Mouse (Mus musculus) layer of hippocampus, postnatal 36 days (tissue): ENCODE results near the gene Lbx1. TPM values are rescaled to one million over a fixed set of nuclear protein-coding genes. Genes with fewer than 3 reads are reported as not detected.
A peak's percentile ranks its signal among the peaks of the same experiment; 100 is the strongest.

Experiments
- DNase-seq, 2 experiments: peaks; one replicate each; pipeline ENCODE4 v3.0.0; 2022
- total RNA-seq, 2 experiments: library from RNA; stranded (reverse); gene quantifications; 2 replicates each; pipeline ENCODE4 v1.2.3; 2021

Lbx1 gene
- total RNA-seq: not detected

DNA sequence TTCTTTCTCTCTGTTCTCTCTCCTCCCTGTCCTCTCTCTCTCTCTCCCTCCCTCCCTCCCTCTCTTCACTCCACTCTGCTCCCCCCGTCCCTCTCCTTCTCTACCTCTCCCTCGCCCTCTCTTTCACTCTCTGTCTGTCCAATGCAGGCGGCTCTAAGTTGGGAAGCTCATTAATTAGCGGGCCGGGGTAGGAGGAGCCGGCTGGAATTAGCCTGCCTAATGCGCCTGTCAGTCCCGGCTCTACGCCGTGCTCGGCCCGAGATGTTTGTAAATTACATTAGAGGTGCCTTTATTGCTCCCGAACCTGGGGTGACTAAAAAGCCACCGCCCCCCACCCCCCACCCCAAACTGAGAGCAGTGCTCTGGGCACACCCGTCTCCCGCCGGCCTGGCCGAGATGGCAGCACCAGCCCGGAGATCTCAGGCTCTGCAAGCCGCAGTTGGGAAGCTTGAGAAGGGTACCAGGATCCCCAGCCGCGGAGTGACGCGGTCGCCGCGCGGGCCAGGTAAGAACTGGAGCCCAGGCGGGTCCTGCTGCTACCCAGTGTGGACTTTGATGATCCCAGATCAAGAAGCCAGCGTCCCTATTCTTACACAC lies at the start of gene Lbx1:
Gene Lbx1, minus strand, starts transcription at position 47 of the 597 bp plus-strand sequence.
- DNase-seq: no peak

DNA sequence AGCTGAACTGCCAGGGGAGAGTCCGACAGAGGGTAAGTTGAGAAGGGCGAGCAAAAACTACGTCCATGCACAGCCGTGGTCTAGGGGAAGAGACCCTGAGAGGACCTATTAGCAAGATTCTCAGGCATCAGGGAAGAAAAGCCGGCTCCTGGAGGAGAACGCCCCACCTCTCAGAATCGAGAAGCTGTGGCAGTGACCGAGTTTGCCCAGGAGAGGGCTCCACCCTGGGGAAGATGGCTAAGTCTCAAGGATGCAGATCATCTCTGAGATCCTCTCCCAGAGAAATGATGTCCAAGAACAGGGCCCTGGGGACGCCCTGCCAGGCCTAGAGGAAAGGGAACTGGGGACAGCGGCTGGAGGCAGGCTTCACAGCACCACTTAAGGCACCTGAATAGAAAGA lies 47.7 kb upstream of the Lbx1 start:
- DNase-seq: peak; percentile 46 to 70

DNA sequence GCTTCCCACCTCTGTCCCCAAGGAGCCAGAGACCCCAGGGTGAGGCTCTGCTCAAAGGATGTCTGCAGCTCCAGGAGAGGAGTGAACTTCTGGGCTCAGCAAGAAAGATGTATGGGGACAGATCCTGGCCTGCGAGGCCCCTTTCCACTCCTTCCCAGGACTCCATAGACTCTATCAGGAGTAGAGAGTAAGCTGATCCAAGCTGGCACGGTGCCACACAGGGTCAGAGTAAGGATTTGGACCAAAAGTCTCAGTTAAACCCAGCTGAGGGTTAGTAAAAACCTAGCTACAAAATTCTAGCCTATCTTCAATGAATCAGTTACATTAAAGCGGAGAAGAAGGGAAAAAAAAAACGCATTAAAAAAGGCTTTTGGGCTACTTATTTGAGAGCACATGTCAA lies 40.6 kb upstream of the Lbx1 start:
- DNase-seq: no peak

DNA sequence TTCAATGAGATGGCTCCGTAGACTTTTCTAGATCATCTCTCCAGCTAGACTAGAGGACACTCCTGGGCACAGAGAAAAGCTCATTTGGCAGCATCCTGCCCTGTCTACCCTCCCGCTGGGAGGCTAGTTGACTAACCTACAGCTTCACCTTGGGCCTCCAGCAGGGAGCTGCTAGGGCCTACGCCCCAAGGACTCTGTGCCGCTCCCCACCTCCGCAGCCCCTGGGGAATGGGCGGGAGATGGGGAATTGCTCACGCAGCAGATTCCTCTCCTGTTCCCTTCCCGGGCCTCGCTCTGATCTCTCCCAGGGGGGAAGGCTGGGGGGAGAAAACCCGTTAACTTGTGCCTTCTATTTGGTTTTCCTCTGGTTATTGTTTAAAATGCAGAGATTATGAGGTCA lies 36.4 kb upstream of the Lbx1 start:
- DNase-seq: no peak

DNA sequence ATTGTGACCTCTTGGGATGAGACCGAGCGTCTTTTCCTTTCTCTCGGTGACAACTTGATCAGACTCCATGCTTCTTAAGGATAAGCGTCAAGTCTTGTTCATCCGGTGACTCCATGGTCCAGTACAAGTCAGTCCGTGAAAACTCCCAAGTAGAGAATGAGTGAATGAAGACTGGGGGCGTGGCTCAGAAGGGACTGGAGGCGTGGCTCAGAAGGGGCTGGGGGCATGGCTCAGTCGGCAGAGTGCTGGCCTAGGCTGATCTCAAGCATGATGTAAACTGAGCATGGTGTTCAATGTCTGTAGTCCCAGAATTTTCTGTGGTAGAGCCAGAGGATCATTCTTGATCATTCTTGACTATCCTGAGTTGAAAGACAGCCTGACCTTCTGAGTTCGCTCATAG lies 27.4 kb upstream of the Lbx1 start:
- no peak for DNase-seq

DNA sequence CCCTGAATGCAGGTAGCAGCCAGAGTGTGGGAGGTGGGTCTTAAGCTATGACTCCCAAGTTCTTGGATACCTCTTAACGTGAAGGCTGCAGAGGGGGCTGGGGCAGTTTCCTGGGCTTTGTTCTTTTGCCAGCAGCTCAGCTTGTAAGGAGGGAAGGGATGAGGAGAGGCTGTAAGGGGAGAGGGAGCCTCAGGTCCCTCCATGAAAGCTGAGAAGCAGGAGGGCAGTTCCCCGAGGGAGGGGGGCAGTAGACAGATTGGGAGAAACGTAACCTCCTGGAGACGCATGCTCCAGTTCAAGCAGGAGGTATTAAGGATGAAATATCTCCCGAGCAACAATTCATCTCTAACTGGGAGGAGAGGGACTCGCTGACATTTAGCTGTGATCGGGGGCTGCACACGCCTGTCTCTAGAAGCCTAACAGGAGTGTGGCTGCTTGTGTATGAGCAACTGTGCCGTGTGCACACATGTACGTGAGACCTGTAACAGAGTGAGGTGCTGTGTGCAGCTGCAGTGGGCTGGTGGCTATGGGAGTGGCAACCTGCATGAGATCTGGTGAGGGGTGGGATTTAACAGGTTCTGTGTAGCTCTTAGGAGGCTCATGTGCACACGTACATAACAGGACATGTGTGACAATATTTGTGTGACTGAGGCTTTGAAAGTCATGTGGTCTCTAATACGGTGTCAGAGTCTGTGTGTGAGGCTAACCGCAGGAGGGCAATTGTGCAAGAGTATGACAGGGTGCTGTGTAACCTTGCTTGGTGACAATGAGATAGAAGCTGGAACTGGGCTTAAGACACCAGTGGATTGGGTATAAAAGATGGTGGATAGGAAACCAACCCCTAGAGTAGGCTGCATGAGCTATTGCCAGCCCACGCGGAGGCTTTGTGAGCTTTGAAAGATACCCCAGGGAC lies 22.1 kb upstream of the Lbx1 start:
- no peak for DNase-seq

DNA sequence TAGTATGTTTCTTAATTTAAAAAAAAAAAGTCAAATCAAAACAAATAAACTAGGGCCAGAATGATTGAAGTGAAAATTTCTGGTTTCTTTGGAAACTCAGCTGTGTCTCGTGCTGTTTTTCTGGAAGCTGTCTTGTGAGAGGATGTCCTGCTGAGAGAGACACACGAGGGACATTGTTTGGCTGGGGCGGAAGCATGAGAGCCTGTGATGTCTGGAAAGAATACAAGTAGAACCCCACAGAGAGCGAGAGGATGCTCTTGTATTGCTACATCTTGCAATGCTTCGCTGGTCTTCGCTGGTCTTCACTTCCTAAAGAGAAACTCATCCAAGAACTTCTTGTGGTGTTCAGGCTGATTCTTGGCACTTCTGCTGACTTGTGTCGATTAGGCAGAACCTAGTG lies 19.2 kb upstream of the Lbx1 start:
- no peak for DNase-seq

DNA sequence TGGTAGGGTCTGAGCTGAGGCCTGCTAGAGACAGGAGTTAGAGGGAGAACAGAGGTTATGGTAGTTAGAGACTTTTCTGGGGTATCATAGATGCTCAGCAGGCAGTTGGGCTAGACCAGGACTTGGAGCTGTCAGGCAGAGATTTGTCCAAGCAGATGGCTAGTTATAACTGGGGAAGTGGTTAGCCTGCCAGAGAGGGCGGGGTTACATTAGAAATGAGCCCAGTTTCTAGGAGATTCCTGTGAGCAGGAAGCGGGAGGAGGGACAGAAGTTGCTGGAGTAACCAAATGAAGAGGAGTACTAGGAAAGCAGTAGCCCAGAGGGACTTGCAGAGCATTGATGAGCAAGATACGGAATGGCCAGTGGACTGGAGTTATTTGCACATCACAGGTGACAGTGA lies 16.8 kb upstream of the Lbx1 start:
- no peak for DNase-seq

DNA sequence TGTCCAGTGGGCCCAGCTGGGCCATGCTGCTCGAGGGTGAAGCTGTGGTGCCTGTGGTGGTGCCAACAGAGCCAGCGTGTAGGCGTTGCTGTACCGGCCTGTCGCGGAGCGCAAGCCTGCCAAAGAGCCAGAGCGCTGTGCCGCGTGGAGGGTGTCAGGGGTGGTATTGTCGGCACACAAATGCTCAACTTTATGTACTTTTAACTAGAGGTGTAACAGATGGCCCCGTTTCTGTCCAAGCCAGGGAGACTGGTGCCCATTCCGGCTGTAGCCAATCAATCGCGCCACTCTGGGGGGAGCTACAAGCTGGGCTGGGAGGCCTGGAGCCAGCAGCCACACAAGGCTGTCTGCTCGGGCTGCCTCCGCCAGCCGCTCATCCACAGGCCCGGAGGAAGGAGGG lies 13.1 kb upstream of the Lbx1 start:
- peak in 1 of 2 experiments; percentile 56 for DNase-seq

DNA sequence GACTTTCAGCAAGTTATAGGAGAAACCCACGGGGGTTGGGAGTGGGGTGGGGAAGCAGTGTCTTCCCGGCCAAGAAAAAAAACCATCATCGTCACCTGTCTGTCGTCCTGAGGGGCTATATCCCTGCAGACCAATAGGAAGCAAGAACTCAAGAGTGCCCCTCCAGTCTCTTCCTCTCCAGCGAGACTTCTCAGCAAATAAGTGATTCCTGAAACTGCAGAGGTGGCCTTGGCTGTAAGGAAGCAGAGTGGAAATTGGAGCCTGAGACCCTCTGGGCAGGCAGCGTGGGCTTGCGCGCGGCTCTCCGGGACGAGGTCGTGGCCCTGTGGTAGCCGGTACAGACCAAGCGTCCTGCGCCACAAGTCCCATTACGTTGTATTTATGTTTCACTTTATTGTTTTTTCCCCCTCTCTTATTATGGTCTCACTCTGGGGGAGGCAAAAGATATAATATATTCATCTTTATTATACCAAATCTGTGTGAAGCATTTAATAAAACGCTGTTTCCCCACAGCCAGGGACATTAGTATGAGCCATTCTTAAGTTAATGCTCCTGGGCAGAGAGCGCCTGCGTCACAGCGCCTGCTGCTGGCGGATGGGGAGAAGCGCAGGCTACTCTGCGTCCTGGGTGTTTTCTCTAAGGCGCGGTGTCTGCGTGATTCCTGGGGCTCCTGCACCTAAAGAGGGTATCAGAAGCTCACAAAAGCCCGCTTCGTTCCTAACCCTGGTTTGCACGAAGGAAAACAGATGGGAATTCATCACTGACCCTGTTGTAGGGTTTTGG lies 8.5 kb upstream of the Lbx1 start:
- DNase-seq: no peak

DNA sequence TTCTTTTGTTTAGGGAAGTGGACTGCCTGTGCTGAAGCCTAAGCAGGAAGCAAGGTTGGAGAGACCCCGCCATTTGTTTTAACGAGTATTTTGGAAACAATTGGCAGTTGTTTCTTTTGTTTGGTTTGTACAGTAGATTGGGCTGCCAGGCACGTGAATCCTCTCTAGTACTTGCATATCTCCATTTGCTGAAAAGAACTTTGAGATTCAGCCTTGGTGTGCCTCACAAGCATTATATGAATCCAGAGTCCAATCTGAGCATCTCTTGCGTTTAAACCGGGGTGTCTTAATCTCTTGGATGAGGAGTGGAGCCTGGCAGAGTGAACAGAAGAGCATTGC lies 7.6 kb upstream of the Lbx1 start:
- DNase-seq: no peak

DNA sequence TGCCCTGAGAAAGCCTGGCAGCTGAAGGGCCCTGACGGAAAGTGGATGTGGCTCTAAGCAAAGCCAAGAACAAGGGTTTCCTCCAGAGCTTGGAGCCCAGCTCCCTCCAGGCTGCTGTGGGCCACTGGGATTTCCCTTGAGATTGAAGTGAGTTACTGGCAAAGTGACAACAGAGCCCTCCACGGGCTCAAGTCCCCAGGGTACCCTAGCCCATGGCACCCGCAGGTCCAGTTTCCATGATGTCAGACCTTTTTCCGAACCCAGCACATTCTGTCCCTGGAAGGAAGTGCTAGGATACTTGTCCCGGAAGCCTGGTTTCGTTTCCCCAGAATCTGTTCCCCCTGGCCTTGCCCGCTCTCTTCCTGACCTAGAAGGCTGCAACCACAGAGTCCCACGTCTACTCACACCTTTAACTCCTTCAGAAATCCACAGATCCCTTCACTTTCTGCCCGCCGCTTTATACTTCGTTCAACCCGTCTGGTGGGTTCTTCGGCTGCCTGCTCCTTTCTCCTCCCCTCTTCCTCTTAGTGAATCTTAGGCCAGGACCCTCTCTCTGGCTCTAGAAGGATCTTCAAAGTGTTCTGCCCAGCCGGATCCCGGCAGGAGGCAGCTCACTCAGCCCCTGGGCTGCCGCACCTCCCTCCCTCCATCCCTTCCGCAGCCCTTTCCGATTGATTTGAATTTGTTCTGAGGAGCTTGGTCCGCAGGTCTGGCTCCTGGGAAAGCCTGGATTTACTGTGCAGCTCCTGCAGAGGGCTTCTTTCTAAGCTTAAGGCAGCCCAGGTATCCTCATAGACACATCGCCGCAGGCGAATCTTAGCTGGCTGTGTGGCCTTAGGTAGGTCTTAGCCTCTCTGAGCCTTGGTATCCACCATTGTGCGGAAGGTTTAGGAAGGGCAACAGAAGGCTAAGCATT lies 7.0 kb upstream of the Lbx1 start:
- no peak for DNase-seq

DNA sequence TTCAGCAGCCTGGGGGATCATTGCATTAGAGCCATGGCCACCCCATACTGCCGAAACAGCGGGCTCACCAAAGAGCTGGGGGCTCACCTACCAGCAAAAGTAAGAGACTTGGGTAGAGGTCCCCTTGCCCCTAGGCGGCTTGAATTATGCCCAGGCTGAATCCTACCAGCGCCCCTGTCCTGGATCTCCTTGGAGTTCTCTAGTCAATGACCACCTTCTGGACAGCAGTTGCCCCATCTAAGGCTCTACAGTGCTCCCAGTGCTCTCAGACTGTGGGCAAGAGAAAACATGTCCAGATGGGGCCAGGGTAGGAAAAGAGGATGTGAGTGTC lies 6.4 kb upstream of the Lbx1 start:
- no peak for DNase-seq

DNA sequence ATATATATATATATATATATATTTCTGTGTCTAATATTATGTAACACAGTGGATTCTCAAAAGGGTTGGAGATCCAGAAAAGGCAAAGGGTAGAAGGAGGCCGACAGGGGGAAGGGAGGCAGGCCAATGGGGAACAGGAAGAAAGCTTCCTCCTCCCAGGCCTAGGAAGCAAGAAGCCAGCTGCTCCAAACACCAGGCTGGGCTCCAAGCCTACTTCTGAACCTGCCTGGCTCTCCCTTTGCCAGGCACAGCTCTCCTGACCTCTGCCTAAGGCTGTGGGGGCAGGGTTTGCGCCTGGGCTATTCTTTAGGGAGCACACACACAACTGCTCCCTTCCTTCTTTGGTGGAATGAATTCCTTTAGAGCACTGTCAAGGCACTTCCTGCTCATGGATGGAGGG lies 4.4 kb upstream of the Lbx1 start:
- DNase-seq: no peak

DNA sequence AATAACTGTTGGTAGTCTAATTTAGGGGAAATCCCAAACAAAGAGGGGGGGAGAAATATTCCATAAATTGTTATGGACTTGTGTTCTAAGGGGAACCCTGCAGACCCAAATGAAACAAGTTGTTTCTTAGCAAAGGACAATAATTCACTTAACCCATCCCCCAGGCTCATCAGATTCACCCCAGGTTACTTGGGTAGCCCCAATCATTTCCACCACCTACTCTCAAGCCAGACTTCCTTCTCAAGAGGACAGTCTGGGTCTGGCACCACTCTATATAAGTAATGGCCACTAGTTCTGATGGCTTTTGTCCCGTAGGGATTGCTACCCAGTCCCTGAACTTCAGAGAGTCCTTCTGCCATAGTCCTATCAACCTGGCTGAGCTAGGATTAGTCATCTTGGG lies 3.6 kb upstream of the Lbx1 start:
- DNase-seq: no peak

DNA sequence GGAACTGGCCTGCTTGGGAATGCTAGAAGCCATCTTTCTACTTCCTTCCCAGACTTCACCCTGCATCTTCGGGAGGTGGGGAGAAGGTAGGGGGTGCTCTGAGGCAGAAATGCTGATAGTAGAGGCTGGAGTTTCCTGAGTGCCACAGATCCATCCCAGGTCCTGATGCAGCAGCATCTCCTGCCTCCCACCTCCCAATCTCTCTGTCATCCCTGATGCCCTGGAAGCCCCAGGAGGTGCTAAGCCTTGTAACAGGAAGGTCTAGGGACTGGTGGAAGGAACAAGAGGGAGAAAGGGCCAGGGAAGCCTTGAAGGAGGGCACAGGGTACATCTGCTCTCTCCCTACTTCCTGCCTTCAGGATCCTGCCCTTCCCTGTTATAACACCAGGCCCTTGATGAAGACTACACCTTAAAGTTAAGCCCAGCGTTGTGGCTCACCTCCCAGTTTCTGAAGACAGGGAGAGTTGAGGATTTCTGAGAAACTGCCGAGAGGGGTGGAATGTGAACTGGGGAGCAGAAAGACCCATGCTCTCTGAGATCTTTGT lies 2.1 kb upstream of the Lbx1 start:
- no peak for DNase-seq

DNA sequence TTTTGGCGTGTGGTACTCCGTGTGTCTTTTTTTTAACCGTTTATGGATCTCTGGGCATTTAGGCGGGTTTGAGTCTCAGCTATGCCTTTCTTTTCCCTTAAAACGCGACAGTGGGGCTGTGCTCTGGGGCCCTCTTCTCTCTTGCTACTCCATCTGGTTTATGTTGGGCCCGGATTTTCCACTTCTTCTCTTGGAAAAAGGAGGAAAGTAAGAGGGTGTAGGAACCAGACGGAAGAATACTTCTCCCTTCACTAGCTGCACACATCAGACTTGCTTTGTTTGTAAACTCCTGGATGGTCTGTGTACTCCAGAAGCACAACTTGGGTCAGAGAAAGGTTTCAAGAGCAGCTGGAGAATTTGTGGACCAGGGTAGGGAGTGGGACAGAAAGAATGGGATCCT lies 1.5 kb upstream of the Lbx1 start:
- no peak for DNase-seq

DNA sequence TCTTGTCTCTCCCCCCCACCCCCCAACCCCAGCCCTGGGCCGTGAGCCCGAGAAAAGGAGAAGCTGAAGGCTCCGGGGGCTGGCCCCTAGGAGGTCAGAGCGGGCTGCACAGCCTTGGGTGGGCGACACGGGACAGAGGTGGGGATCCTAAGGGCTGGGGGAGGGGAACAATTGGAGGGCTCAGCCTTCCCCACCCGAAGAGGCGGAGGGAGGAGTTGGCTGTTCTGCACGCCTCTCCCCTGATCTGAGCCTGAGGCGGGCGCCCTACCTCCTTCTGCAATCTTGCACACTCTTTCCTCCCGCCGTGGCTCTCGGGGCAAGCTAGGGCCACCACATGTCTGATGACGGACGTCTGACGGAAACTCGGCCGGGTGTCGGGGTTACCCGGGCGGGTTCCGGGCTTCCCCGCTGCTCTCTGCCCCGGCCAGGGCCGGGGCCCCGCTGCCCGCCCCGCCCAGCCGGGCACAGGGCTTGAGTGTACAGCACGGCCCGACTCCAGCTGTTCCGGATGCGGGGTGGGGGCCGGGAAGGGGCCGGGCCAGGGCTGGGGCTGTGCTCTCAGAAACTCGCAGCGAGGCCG lies 841 bp upstream of the Lbx1 start:
- DNase-seq: no peak

DNA sequence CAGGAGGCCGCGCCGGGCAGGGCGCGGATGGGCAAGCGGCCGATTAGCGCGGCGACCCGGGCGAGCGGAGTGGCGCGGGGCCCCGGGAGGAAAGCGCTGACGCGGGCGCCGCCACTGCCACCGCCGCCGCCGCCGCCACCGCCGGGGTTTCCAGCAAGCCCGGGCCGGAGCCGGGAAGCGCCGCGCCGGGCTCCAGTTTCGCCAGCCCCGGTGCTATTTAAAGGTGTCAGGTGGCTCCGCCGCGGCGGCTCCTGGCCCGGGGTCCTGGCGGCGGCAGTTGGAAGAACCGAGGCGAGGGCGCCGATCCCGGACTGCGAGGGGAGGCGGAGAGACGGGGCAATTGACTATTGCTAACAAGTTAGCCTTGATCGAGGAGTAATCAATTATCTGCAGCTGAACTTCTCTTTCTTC lies 276 bp downstream of the Lbx1 start:
- DNase-seq: no peak

DNA sequence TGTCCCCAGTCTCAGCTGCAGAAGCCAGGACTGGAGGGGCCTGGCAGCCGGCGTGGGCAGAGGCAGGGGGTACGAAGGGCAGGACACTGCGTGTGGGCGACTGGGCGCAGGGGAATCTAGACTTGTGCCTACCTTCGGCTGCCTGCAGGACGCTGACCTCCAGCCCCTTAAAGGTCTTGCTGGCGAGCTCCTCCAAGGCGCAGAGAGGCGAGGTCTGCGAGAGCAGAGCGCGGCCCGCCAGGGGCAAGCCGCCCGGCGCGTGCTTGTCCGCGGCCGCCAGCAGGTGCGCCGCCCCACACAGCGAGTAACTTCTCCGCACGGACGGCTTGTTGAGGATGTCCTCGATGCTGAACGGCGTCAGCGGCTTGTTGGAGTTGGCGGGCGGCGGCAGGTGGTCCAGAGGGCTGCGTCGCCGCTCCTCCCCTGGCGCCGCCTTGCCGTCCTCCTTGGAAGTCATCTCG lies 811 bp downstream of the Lbx1 start:
- no peak for DNase-seq

DNA sequence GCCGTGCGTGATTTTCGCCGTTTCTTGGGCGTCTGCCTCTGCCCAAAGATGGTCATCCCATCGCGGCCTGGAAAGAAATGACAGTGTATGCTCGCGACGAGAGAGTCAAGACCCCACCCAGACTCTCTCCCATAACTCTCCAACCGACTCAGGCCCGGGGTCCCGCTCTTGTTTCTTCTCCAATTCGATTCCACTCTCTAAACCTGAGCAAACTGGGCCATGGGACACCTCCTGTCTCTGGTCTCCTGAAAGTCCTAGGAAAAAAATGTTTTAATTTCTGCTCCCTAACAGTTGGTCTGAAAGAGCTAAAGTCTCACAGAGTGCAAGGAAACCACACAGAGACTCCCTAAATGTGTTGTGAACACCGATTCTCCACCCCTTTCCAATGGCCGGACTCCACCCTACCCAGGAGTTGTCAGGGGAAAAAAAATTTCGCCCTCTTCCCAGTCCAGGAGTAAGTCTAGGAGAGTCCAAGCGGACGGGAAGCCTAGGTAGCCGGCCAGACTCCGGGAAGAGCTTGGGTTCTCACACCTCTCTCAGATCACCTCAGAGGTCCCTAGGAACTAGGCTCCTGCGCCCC lies 1.3 kb downstream of the Lbx1 start:
- no peak for DNase-seq
